Mouse (Mus musculus) cerebellum, adult 2 months (tissue): ENCODE data around the gene Ryr3. TPM values are rescaled to one million over a fixed set of nuclear protein-coding genes. Genes with fewer than 3 reads are reported as not detected.

Experiments used
- DNase-seq, 2 experiments: peaks; one replicate each; pipeline ENCODE4 v3.0.0; 2021
- H3K27ac ChIP-seq: fragments of 200-500 bp; 2 replicates; pipeline ENCODE4 v1.5.1; 2012; ENCODE audit warnings: low read length, control low read depth, inconsistent platforms; ENCODE audit not compliant: insufficient read depth
- H3K27me3 ChIP-seq: fragments of 200-500 bp; 2 replicates; pipeline ENCODE4 v1.6.1; 2012; ENCODE audit warnings: inconsistent platforms, mild to moderate bottlenecking, low read length, moderate library complexity; ENCODE audit not compliant: control insufficient read depth, insufficient read depth
- H3K4me1 ChIP-seq: fragments of 200-500 bp; 2 replicates; pipeline ENCODE4 v1.6.1; 2011; ENCODE audit warnings: low read length; ENCODE audit not compliant: control insufficient read depth, insufficient read depth
- H3K4me3 ChIP-seq: fragments of 200-500 bp; replicated peaks from 2 replicates; pipeline ENCODE3; 2011; ENCODE audit warnings: mild to moderate bottlenecking, low read depth, low read length, control low read depth; ENCODE audit not compliant: insufficient read depth
- CTCF ChIP-seq: fragments of 200-500 bp; IDR thresholded peaks from 2 replicates; pipeline ENCODE4 v1.5.1; 2011; ENCODE audit warnings: low read depth, mild to moderate bottlenecking, control low read depth, low read length, moderate library complexity, borderline replicate concordance; ENCODE audit not compliant: insufficient read depth
- POLR2A ChIP-seq: fragments of 200-500 bp; IDR thresholded peaks from 2 replicates; pipeline ENCODE4 v1.6.1; 2011; ENCODE audit warnings: low read length, control low read depth, borderline replicate concordance; ENCODE audit not compliant: insufficient read depth
- WGBS: fragments of 180-500 bp; shearing (Covaris S2); methylation state at CpG from one replicate; pipeline ENCODE4 v1.1.7; 2018; 5-methylcytosine and 5-hydroxymethylcytosine counted together
- polyA plus RNA-seq: library from polyadenylated mRNA; depleted of rRNA; stranded (reverse); fragments of >200 nt; gene quantifications from 2 replicates; pipeline ENCODE4 v1.2.3, GENCODE M21; 2012

Gene Ryr3
- polyA plus RNA-seq, 1 experiment: 16.9 TPM

DNA sequence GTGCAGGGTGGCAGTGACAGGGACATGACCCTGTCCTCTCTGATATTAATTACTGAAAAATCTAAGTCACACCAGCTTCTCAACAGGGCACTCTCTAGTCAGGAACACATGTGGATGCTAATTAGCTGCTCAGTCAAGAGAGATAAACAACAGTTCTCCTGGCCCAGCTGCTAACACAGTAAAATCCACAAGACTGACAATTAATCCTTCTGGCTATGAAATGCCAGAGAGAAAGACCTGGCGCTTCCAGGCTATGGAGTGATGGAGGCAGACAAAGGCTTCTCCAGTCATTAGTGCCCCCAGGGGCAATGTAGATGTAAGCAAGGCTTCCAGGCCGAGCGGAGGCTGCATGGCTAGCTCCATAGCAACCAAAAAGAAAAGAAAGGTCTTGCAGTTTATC is 496.2 kb downstream of the Ryr3 start:
- WGBS: 33% methylated on average over 3 of the region's 3 CpGs

DNA sequence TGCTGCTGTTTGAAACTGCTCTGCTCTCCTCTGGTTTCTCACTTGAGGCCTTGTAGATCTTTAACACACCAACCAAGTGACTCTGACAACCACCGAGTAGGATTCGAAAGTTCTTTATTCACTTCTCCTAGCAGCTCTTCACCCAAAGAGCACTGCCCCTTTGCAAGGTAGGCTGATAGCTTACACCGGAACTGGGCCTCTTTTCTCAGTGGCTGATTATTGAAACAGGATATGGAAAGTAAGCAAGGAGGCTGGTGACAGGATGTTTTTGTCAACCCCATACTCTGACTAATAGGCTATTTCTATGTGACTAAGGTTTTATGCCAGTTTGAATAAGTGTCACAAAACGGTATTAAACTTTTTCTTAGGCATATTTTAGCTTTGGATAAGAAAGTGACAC is 502.2 kb downstream of the Ryr3 start:
- Histone ChIP-seq H3K4me1 (no peaks in the 10 kb centered on the region), H3K27me3 (no peaks in the 10 kb centered on the region), H3K4me3 (no peak overlapping the region), H3K27ac (no peak overlapping the region)
- WGBS: 88% methylated on average over 4 of the region's 4 CpGs
- no peak for DNase-seq
- no peak for TF ChIP-seq CTCF
- TF ChIP-seq POLR2A: no peak

More for the DNA sequence above, 496.2 kb downstream of the Ryr3 start:
- H3K27ac ChIP-seq: no peak overlapping the region
- TF ChIP-seq CTCF (no peak), POLR2A (no peak)
- H3K4me1 ChIP-seq: no peaks in the 10 kb centered on the region
- DNase-seq: no peak
- no peaks in the 10 kb centered on the region for H3K27me3 ChIP-seq
- no peak overlapping the region for H3K4me3 ChIP-seq

DNA sequence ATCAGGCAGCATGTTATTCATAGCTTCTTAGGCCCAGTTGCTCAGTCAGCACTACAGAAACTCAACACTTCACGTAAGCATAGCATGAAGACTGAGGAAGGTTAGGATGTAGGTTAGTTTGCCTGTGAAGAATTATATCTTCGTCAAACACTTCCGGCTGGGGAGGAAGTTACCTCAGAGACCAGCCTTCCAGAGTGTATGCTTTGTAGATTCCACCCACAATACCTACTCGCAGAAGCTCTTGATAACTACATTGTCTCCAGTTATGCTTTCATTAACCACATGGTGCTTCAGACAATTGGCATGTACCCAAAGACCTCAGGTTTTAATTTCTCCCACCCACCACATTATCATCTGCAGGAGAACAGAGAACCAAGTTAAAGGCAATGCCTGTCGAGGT is 535.1 kb downstream of the Ryr3 start:
- no peak for TF ChIP-seq CTCF
- TF ChIP-seq POLR2A: no peak
- no peak overlapping the region for H3K4me3 ChIP-seq
- 68% methylated on average over 5 of the region's 5 CpGs for WGBS
- no peaks in the 10 kb centered on the region for H3K4me1 ChIP-seq
- H3K27ac ChIP-seq: no peak overlapping the region
- no peaks in the 10 kb centered on the region for H3K27me3 ChIP-seq
- no peak for DNase-seq

DNA sequence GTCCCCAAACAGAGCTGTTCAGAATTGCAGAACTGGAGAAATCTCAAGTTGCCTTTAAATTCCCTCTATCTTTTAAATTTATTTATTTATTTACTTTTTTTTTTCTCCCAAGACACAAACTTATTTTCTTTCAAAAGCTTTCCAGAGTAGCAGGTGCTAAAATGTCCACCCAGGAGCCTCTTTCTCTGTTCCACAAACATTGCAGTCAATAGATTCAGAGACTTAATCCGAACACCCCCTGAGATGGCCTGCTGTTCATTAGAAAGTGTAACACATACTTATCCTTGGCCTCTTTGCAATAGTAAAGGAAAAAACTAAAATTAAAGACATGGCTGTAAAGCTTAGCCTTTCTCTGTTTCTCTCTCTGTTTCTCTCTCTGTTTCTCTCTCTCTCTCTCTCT is 539.6 kb downstream of the Ryr3 start:
- no peaks in the 10 kb centered on the region for H3K4me1 ChIP-seq
- WGBS: 45% methylated on average over 1 of the region's 1 CpGs
- no peak for DNase-seq
- TF ChIP-seq POLR2A (no peak), CTCF (no peak)
- no peak overlapping the region for H3K27ac ChIP-seq
- no peak overlapping the region for H3K4me3 ChIP-seq
- H3K27me3 ChIP-seq: no peaks in the 10 kb centered on the region

DNA sequence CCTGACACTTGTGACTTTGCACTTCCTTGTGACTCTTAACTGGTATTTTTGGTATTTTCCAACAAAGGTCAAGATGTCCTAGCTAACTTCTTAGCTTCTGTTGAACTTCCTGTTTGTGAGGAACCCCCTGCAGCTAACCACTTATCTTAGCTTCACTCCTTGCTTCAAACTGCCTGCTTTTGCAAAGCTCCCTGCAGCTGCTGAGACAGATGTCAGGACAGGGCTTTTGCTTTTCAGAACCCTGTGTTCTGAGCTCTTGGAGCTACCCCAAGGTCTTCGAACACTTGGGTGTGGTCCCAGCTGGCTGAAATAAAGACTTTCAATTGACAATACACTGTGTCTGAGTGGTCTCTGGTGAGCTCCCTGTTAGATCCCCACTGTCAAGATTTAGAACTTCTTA is 540.2 kb downstream of the Ryr3 start:
- 14% methylated on average over 1 of the region's 1 CpGs for WGBS
- Histone ChIP-seq H3K4me1 (no peaks in the 10 kb centered on the region), H3K27me3 (no peaks in the 10 kb centered on the region), H3K27ac (no peak overlapping the region), H3K4me3 (no peak overlapping the region)
- no peak for DNase-seq
- TF ChIP-seq CTCF (no peak), POLR2A (no peak)

DNA sequence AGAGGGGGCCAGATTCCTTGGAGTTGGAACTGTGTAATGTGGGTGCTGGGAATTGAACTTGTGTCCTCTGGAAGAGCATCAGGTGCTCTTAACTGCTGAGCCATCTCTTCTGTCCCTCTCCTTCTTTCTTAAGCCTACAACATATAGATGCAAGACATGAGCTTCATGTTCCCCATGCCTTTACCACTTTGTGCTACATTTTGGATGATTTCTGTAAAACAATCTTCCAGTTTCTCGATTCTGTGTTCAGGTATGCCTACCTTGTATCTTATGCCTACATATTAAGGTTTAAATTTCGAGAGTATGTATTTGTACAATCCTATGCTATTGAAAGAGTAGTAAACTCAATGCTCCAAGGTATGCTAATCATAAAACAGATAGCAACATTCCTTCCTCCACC is 540.7 kb downstream of the Ryr3 start:
- Histone ChIP-seq H3K4me1 (no peaks in the 10 kb centered on the region), H3K27ac (no peak overlapping the region), H3K4me3 (no peak overlapping the region), H3K27me3 (no peaks in the 10 kb centered on the region)
- TF ChIP-seq POLR2A (no peak), CTCF (no peak)
- WGBS: 86% methylated on average over 2 of the region's 2 CpGs
- no peak for DNase-seq

DNA sequence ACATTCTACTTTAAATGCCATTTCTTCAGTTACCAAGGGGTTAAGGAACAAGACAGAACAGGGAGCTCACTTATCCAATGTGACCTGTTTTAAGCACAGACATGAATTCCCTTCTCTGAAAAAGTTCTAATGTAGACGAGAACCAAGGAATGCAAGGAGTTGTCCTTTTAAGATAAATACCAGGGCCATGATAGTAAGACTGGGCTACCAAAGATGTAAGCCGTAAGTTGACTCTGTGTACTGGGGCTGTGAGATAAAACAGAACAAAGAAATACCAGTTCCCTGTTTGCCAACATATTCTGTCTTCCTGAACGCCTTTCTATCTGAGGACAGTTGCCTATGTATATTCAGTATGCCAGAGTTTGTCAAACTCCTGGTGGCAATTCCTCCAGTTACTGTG is 547.4 kb downstream of the Ryr3 start:
- H3K4me3 ChIP-seq: no peak overlapping the region
- no peak overlapping the region for H3K27ac ChIP-seq
- WGBS: 85% methylated on average over 3 of the region's 3 CpGs
- no peaks in the 10 kb centered on the region for H3K4me1 ChIP-seq
- TF ChIP-seq CTCF (no peak), POLR2A (no peak)
- DNase-seq: no peak
- no peaks in the 10 kb centered on the region; the same call in 1 of the 2 replicates for H3K27me3 ChIP-seq

DNA sequence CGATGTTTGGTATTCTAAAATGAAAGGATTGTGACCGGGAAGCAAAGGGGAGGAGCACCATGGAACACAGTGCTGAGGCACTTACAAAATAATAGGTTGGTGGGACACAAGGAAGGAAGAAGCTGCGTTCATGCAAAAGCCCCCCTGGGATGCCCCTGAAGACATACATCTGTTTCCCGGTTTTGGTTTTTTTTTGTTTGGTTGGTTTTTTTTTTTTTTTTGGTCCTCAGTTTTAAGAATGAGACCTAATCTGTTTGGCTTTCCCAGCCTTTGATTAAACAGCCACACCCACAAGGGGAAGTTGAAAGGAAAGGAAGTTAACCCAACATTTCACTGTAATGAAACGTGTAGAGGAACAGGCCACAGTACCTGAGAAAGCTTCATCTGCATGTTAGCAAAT is 560.8 kb downstream of the Ryr3 start:
- H3K4me1 ChIP-seq: no peaks in the 10 kb centered on the region
- DNase-seq: no peak
- no peak overlapping the region for H3K27ac ChIP-seq
- 67% methylated on average over 5 of the region's 5 CpGs for WGBS
- TF ChIP-seq CTCF (no peak), POLR2A (no peak)
- H3K27me3 ChIP-seq: no peaks in the 10 kb centered on the region
- H3K4me3 ChIP-seq: no peak overlapping the region
